Mouse (Mus musculus): ENCODE results near the gene Slc10a3. TPM values are rescaled to one million over a fixed set of nuclear protein-coding genes. Genes with fewer than 3 reads are reported as not detected.
A peak's percentile ranks its signal among the peaks of the same experiment; 100 is the strongest.
"Not testable (repeated sequence)": the region's sequence is repeated elsewhere in the genome, so short reads cannot be mapped to it uniquely, and the experiment has no call there.

The Slc10a3 gene
- polyA plus RNA-seq, 1 experiment from 2014 or later = 18.3 TPM

DNA sequence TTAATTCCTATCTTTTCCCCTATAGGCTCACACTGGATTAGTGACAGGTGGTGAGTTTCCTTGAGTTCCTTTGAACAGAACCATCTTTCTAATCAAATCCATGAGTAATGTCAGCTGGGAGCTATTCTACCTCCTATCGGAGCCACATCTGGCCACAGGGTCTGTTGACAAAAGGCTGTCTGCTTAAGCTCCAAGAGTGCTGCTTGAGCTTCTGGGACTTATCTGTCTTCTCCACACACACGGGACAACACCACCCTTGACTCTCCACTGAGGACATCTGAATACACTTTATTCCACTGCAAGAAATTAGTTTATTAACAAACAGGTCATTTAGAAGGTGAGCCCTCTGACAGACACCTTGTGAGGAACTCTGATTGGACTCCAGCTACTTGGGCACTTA lies 11.3 kb upstream of the Slc10a3 start:
- no peaks in the 10 kb centered on the region for H3K36me3 ChIP-seq (ENCODE audit: control insufficient read depth, insufficient read depth)
- no peaks in the 10 kb centered on the region for H3K27me3 ChIP-seq (replicated peaks; ENCODE audit: control insufficient read depth, insufficient read depth, low read length)
- no peak overlapping the region for H3K4me3 ChIP-seq (ENCODE audit: low read depth, low read length)
- H3K4me1 ChIP-seq (replicated peaks; ENCODE audit: control insufficient read depth, insufficient read depth, low read length) = no peaks in the 10 kb centered on the region
- no peak overlapping the region for H3K27ac ChIP-seq (ENCODE audit: low read depth, low read length)
- 80% methylated on average over 2 of the region's 2 CpGs for whole genome bisulfite sequencing
- no peak for ATAC-seq
- no peak overlapping the region for H3K9ac ChIP-seq (ENCODE audit: low read depth, low read length)
- H3K9me3 ChIP-seq (ENCODE audit: control insufficient read depth) = no peaks in the 10 kb centered on the region
- no peak overlapping the region for H3K4me2 ChIP-seq (replicated peaks; ENCODE audit: low read depth)
- no peak for TF ChIP-seq CTCF (IDR thresholded peaks at IDR 0.05; ENCODE audit: low read depth)

GRCm38 (mm10) chrX:74368209-74368909 lies 4.8 kb downstream of the Slc10a3 start:
- Histone ChIP-seq H3K9me3 (ENCODE audit: control insufficient read depth) (no peaks in the 10 kb centered on the region), H3K36me3 (ENCODE audit: control insufficient read depth, insufficient read depth) (no peaks in the 10 kb centered on the region), H3K4me1 (replicated peaks; ENCODE audit: control insufficient read depth, insufficient read depth, low read length) (no peaks in the 10 kb centered on the region), H3K27ac (ENCODE audit: low read depth, low read length) (peak overlapping the region; percentile 62; the same call in 1 of the 2 replicates), H3K27me3 (replicated peaks; ENCODE audit: control insufficient read depth, insufficient read depth, low read length) (no peaks in the 10 kb centered on the region), H3K9ac (ENCODE audit: low read depth, low read length) (peak overlapping the region; percentile 70), H3K4me2 (replicated peaks; ENCODE audit: low read depth) (peak overlapping the region; percentile 67), H3K4me3 (ENCODE audit: low read depth, low read length) (peak overlapping the region; percentile 54)
- ATAC-seq = peak; percentile 84
- TF ChIP-seq CTCF (IDR thresholded peaks at IDR 0.05; ENCODE audit: low read depth) = peak; percentile 51
- 22% methylated on average over 45 of the region's 49 CpGs for WGBS

DNA sequence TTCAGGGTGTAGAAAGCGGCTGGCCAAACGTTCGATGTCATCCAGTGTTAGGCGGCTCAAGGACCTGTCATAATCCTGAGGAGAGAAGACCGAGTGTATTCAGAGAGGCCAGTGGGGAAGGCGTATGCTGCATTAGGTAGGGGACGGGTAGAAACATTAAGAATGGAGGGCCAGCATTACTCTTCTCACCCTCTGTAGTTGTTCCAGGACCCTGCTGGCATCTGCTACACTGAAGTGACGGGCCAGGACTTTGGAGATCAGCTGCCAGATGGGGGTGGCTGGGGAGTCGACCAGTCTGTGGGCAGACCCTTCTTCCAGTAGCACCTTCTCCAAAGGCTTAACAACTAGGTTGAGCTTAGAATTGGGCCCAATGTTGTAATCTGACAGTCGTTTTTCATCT lies 5.6 kb downstream of the Slc10a3 start:
- 58% methylated on average over 10 of the region's 10 CpGs for WGBS
- Histone ChIP-seq H3K4me2 (replicated peaks; ENCODE audit: low read depth) (peak overlapping the region; percentile 67), H3K27me3 (replicated peaks; ENCODE audit: control insufficient read depth, insufficient read depth, low read length) (no peaks in the 10 kb centered on the region), H3K4me1 (replicated peaks; ENCODE audit: control insufficient read depth, insufficient read depth, low read length) (no peaks in the 10 kb centered on the region), H3K27ac (ENCODE audit: low read depth, low read length) (no peak overlapping the region), H3K36me3 (ENCODE audit: control insufficient read depth, insufficient read depth) (no peaks in the 10 kb centered on the region), H3K4me3 (ENCODE audit: low read depth, low read length) (peak overlapping the region; percentile 54), H3K9ac (ENCODE audit: low read depth, low read length) (peak overlapping the region; percentile 70; the same call in 1 of the 2 replicates), H3K9me3 (ENCODE audit: control insufficient read depth) (no peaks in the 10 kb centered on the region)
- no peak for TF ChIP-seq CTCF (IDR thresholded peaks at IDR 0.05; ENCODE audit: low read depth)
- no peak for ATAC-seq

GRCm38 (mm10) chrX:74359171-74359570 lies 14.0 kb downstream of the Slc10a3 start:
- H3K27me3 ChIP-seq (replicated peaks; ENCODE audit: control insufficient read depth, insufficient read depth, low read length) = no peaks in the 10 kb centered on the region
- ATAC-seq = no peak
- no peaks in the 10 kb centered on the region for H3K36me3 ChIP-seq (ENCODE audit: control insufficient read depth, insufficient read depth)
- H3K4me1 ChIP-seq (replicated peaks; ENCODE audit: control insufficient read depth, insufficient read depth, low read length) = no peaks in the 10 kb centered on the region
- no peak overlapping the region for H3K27ac ChIP-seq (ENCODE audit: low read depth, low read length)
- 42% methylated on average over 11 of the region's 11 CpGs for WGBS
- H3K4me3 ChIP-seq (ENCODE audit: low read depth, low read length) = no peak overlapping the region
- H3K9ac ChIP-seq (ENCODE audit: low read depth, low read length) = no peak overlapping the region
- no peak overlapping the region for H3K4me2 ChIP-seq (replicated peaks; ENCODE audit: low read depth)
- H3K9me3 ChIP-seq (ENCODE audit: control insufficient read depth) = no peaks in the 10 kb centered on the region
- no peak for TF ChIP-seq CTCF (IDR thresholded peaks at IDR 0.05; ENCODE audit: low read depth)

DNA sequence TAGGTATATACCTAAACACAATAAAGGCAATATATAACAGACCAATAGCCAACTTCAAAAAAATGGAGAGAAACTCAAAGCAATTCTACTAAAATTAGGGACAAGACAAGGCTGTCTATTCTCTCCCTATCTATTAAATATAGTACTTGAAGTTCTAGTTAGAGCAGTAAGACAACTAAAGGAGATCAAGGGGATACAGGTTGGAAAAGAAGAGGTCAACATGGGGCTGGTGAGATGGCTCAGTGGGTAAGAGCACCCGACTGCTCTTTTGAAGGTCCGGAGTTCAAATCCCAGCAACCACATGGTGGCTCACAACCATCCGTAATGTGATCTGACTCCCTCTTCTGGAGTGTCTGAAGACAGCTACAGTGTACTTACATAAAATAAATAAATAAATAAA lies 16.1 kb downstream of the Slc10a3 start:
- H3K27ac ChIP-seq (ENCODE audit: low read depth, low read length); H3K36me3 ChIP-seq (ENCODE audit: control insufficient read depth, insufficient read depth); H3K4me1 ChIP-seq (replicated peaks; ENCODE audit: control insufficient read depth, insufficient read depth, low read length); H3K4me2 ChIP-seq (replicated peaks; ENCODE audit: low read depth); H3K4me3 ChIP-seq (ENCODE audit: low read depth, low read length); H3K27me3 ChIP-seq (replicated peaks; ENCODE audit: control insufficient read depth, insufficient read depth, low read length); ATAC-seq; H3K9me3 ChIP-seq (ENCODE audit: control insufficient read depth); H3K9ac ChIP-seq (ENCODE audit: low read depth, low read length): not testable (repeated sequence)
- WGBS = 85% methylated on average over 3 of the region's 3 CpGs

DNA sequence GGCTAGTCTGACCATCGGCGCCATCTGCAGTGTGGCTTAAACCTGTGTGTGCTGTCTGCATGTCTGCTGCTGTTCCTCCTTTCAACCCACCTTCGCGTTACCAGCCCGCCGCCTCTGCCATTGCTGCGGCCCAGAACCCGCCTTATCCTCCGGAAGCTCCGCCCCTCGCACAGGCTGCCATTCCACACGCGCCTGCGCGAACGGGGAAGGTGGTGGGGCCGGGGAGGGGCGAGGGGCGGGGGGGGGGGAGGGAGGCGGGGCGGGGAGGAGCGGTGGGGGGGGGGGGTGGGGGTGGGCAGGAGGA lies 19.7 kb downstream of the Slc10a3 start, which contains the start of gene Lage3:
Gene Lage3, minus strand, starts transcription at position 152 of the 304 bp plus-strand sequence.
- H3K4me2 ChIP-seq (replicated peaks; ENCODE audit: low read depth) = peak within 1 kb of the TSS; percentile 57
- H3K9me3 ChIP-seq (ENCODE audit: control insufficient read depth) = no peaks in the 10 kb centered on the region
- TF ChIP-seq CTCF (IDR thresholded peaks at IDR 0.05; ENCODE audit: low read depth) = no peak
- 17% methylated on average over 11 of the region's 22 CpGs for WGBS
- H3K36me3 ChIP-seq (ENCODE audit: control insufficient read depth, insufficient read depth) = no peaks in the 10 kb centered on the region
- no peak for ATAC-seq
- H3K4me1 ChIP-seq (replicated peaks; ENCODE audit: control insufficient read depth, insufficient read depth, low read length) = no peaks in the 10 kb centered on the region
- H3K27ac ChIP-seq (ENCODE audit: low read depth, low read length) = no peak within 1 kb of the TSS
- peak within 1 kb of the TSS; percentile 45; the same call in 1 of the 2 replicates for H3K9ac ChIP-seq (ENCODE audit: low read depth, low read length)
- no peaks in the 10 kb centered on the region for H3K27me3 ChIP-seq (replicated peaks; ENCODE audit: control insufficient read depth, insufficient read depth, low read length)
- peak within 1 kb of the TSS; percentile 46 for H3K4me3 ChIP-seq (ENCODE audit: low read depth, low read length)

Data from intestine, postnatal 0 days (tissue).